Mouse (Mus musculus): ENCODE results near the gene Tgfb1. TPM values are rescaled to one million over a fixed set of nuclear protein-coding genes. Genes with fewer than 3 reads are reported as not detected.
A peak's percentile ranks its signal among the peaks of the same experiment; 100 is the strongest.

The Tgfb1 gene
- total RNA-seq, 2 experiments from 2014 or later = 34.3 to 261 TPM

DNA sequence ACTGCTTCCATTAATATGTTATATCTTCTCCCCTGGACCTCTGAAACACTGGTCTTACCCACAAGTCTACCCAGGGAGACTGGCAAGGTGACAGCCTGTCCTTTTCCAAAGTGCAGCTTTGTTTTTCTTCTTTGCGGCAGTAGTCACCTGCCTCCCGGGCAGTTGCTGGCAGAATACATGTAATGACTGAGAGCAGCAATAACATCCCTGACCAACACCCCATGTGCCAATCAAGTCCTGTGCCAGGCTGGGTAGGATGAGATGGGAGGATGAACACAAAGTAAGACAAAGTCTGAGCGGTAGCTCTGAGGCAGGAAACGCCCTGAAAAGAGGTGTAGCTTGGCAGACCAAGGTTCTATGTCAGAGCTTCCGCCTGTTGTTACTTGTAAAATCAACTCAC, 41.0 kb downstream of the Tgfb1 start:
- ATAC-seq (replicated peaks; ENCODE audit: poor library complexity, severe bottlenecking) = no peak

DNA sequence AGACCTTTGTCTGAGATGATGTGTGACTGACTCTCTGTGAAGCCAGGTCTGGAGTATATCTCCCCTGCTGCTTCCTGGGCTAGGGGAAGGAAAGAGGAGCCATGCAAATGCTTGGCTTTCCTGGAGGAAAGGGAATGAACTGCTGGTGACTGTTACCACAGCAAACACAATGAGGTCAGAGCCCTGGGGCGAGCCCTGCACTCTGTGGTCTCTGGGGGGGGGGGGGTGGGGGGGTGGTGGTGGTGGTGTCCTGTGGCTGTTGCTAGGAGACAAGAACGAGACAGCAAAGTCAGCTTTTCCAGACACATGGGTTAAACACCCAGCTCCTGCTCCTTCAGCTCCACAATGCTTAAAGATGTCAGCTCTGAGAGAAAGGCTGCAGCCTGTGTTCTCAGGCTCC, 42.6 kb downstream of the Tgfb1 start:
- peak; percentile 20; the same call in 1 of the 2 replicates for ATAC-seq (replicated peaks; ENCODE audit: poor library complexity, severe bottlenecking)

DNA sequence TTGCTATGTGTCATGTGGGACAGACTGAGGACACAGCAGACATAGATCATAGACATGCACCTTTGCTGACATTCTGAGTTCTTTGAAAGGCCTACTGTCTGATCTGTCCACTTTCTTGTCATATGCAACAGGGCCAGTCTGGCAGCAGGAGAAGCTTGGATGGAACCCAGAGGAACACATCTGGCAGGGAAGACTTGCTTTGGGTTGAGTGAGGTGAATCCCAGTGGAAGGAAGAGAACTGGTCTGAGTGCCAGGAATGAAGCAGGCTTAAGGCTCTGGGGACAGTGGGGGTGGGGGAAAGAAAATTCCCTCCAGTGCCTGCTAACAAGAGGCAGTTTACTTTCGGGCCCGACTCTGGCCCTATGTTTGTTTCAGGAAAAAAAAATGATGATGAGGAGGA, 43.1 kb downstream of the Tgfb1 start:
- no peak for ATAC-seq (replicated peaks; ENCODE audit: poor library complexity, severe bottlenecking)

DNA sequence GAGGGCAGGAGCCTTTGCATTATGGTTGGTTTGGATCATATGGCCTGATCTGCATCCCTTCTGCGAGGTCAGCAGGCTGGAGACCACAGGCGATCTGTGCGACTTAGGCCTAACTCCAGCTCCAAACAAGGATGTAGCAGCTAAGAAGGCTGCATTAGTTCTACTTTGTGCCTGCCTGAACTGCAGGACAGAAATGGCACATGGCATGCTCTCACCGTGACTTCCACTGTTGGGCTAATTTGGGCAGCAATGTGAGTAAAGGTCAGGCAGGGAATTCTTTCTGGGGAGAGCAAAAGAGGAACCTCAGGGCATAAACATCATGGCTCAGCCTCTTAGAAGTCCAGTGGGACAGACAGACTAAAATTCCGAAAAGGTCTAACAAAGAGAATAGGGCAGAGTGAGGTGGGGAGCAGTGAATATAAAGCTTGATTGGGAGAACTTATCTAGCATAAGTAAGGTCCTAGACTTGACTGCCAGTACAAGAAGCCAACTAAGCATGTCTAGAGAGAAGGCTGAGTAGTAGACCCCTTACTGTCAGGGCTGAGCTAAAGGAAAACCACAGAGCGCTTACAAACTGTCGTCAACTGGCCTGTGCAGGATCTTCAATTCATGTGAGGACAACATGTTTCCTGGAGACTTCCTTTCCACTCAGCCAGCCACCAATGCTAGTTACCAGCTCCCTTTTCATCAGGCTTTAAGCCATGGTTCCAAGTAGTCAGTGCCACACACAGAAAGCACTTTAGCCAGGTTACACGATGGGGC, 44.7 kb downstream of the Tgfb1 start:
- peak; percentile 54 for ATAC-seq (replicated peaks; ENCODE audit: poor library complexity, severe bottlenecking)

- no peak for ATAC-seq (replicated peaks; ENCODE audit: poor library complexity, severe bottlenecking)
Measured at GRCm38 (mm10) chr7:25734991-25735390, 48.2 kb downstream of the Tgfb1 start.

DNA sequence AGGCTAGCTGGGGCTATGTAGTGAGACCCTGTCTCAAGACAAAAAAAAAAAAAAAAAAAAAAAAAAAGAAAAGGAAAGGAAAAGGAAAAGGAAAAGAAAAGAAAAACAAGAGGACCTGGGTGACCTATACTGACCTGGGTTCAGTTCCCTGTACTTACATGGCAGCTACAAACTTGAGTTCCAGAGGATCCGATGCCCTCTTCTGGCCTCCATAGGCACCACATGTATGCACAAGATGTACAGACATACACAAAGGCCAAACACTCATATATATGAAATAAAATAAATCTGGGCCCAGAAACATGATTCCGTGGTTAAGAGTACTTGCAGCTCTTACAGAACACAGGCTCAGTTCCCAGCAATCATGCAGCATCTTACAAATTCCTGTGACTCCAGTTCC, 50.1 kb downstream of the Tgfb1 start:
- peak; percentile 54; the same call in 1 of the 2 replicates for ATAC-seq (replicated peaks; ENCODE audit: poor library complexity, severe bottlenecking)

DNA sequence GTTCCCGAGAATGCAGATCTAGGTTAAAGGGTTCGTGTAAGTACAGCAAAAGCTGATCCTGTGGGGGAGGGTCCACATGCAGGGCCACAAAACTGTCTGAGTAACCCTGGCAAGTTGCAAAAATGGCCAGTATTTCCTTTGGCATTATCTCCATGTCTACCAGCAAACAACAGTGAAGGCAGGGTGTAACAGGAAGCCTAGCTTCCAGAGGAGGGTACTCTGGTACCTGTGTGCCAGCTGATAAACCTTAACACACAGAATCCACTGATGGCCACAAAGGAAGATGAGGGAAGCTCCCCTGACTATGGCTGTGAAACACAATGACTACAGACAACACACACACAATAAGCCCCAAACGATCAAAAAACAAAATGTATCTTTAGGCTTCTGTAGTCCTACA, 51.5 kb downstream of the Tgfb1 start:
- no peak for ATAC-seq (replicated peaks; ENCODE audit: poor library complexity, severe bottlenecking)

DNA sequence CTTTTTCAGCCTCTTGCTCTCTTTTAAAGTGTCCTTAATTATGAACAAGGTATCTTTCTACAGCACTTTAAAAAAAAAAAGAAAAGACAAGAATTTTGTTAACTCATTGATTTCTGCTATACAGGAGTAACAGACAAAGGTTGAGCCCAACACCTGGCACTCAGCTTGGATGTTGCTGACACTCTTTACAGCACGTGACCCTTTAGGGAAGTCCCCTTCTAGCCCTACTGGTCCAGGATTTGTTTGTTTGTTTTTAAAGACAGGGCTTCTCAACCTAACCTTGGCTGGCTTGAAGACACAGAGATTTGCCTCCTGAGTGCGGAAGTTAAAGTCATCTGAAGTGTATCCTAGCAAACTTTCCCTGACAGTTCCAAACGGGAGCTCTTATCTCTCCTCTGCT, 60.0 kb downstream of the Tgfb1 start:
- ATAC-seq (replicated peaks; ENCODE audit: poor library complexity, severe bottlenecking) = no peak

GRCm38 (mm10) chr7:25753076-25753475, 66.3 kb downstream of the Tgfb1 start:
- no peak for ATAC-seq (replicated peaks; ENCODE audit: poor library complexity, severe bottlenecking)

GRCm38 (mm10) chr7:25753643-25754438, 67.0 kb downstream of the Tgfb1 start:
- no peak for ATAC-seq (replicated peaks; ENCODE audit: poor library complexity, severe bottlenecking)

DNA sequence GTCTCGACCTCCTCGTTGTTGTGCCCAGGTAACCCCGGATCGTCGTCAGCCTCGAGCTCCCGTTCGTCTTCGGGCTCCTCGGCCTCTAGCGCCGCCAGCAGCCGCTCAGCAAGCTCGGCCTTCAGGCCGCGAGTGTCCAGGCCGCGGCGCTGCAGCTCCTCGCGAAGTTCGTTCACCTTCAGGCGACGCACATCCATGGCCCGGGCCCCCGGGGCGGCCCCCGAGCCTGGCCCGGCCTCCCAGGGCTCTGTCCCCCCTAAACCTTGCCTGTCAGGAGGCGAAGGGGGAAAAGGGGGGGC, 67.6 kb downstream of the Tgfb1 start:
- no peak for ATAC-seq (replicated peaks; ENCODE audit: poor library complexity, severe bottlenecking)

Other genes with a start within 250 kb of the Tgfb1 start
- gene Ceacam1, start 209.4 kb upstream of the Tgfb1 start, total RNA-seq (2014; fragmentation: Nextera tagmentation) = 30.3 and 43.8 TPM in 2 replicates
- 15.8 and 18.5 TPM in 2 replicates for gene Ceacam1, start 209.4 kb upstream of the Tgfb1 start, total RNA-seq (2017)
- not detected in 2 replicates for gene Ceacam2, start 147.1 kb upstream of the Tgfb1 start, total RNA-seq (2014; fragmentation: Nextera tagmentation)
- gene Ceacam2, start 147.1 kb upstream of the Tgfb1 start, total RNA-seq (2017) = not detected in 2 replicates
- not detected in 2 replicates for gene Erich4, start 71.1 kb upstream of the Tgfb1 start, total RNA-seq (2014; fragmentation: Nextera tagmentation)
- gene Erich4, start 71.1 kb upstream of the Tgfb1 start, total RNA-seq (2017) = not detected in 2 replicates
- gene Dmac2, start 67.6 kb upstream of the Tgfb1 start, total RNA-seq (2014; fragmentation: Nextera tagmentation) = 36.0 and 41.9 TPM in 2 replicates
- gene Dmac2, start 67.6 kb upstream of the Tgfb1 start, total RNA-seq (2017) = 35.6 and 39.0 TPM in 2 replicates
- gene B3gnt8, start 60.3 kb upstream of the Tgfb1 start, total RNA-seq (2014; fragmentation: Nextera tagmentation) = 18.7 and 26.1 TPM in 2 replicates
- 14.6 and 22.9 TPM in 2 replicates for gene B3gnt8, start 60.3 kb upstream of the Tgfb1 start, total RNA-seq (2017)
- gene Bckdha, start 28.0 kb upstream of the Tgfb1 start, total RNA-seq (2014; fragmentation: Nextera tagmentation) = 42.3 and 76.3 TPM in 2 replicates
- 59.8 and 64.6 TPM in 2 replicates for gene Bckdha, start 28.0 kb upstream of the Tgfb1 start, total RNA-seq (2017)
- 84.1 and 154 TPM in 2 replicates for gene Exosc5, start 27.8 kb upstream of the Tgfb1 start, total RNA-seq (2014; fragmentation: Nextera tagmentation)
- 73.1 and 81.3 TPM in 2 replicates for gene Exosc5, start 27.8 kb upstream of the Tgfb1 start, total RNA-seq (2017)
- gene Tmem91, start 11.8 kb upstream of the Tgfb1 start, total RNA-seq (2014; fragmentation: Nextera tagmentation) = 0.75 and 1.5 TPM in 2 replicates
- gene Tmem91, start 11.8 kb upstream of the Tgfb1 start, total RNA-seq (2017) = not detected in 2 replicates
- gene B9d2, start 6.2 kb upstream of the Tgfb1 start, total RNA-seq (2014; fragmentation: Nextera tagmentation) = 49.7 and 53.8 TPM in 2 replicates
- 31.0 and 49.9 TPM in 2 replicates for gene B9d2, start 6.2 kb upstream of the Tgfb1 start, total RNA-seq (2017)
- 35.6 and 51.7 TPM in 2 replicates for gene Ccdc97, start 32.1 kb downstream of the Tgfb1 start, total RNA-seq (2014; fragmentation: Nextera tagmentation)
- gene Ccdc97, start 32.1 kb downstream of the Tgfb1 start, total RNA-seq (2017) = 8.9 and 14.8 TPM in 2 replicates
- gene Hnrnpul1, start 67.8 kb downstream of the Tgfb1 start, total RNA-seq (2014; fragmentation: Nextera tagmentation) = 146 and 152 TPM in 2 replicates
- gene Hnrnpul1, start 67.8 kb downstream of the Tgfb1 start, total RNA-seq (2017) = 146 and 175 TPM in 2 replicates
- 1.0 and 4.0 TPM in 2 replicates for gene Axl, start 101.7 kb downstream of the Tgfb1 start, total RNA-seq (2014; fragmentation: Nextera tagmentation)
- 0.43 and 5.5 TPM in 2 replicates for gene Axl, start 101.7 kb downstream of the Tgfb1 start, total RNA-seq (2017)
- gene Cyp2s1, start 129.9 kb downstream of the Tgfb1 start, total RNA-seq (2014; fragmentation: Nextera tagmentation) = not detected in 2 replicates
- gene Cyp2s1, start 129.9 kb downstream of the Tgfb1 start, total RNA-seq (2017) = not detected in 2 replicates
- gene Cyp2b10, start 210.6 kb downstream of the Tgfb1 start, total RNA-seq (2014; fragmentation: Nextera tagmentation) = not detected in 2 replicates
- not detected in 2 replicates for gene Cyp2b10, start 210.6 kb downstream of the Tgfb1 start, total RNA-seq (2017)